Mouse (Mus musculus) midbrain, embryonic 11.5 days (tissue): ENCODE results near the gene Bhlhe23. TPM values are rescaled to one million over a fixed set of nuclear protein-coding genes. Genes with fewer than 3 reads are reported as not detected.

Experiments
- ATAC-seq: fragments of 200-750 bp; cut with Nextera tagmentation; 2 replicates; pipeline ENCODE4 v1.8.0; 2017; ENCODE audit warnings: moderate TSS enrichment, moderate library complexity; ENCODE audit not compliant: low FRiP score
- DNase-seq: peaks from one replicate; pipeline ENCODE4 v3.0.0; 2015; ENCODE audit warnings: low spot score; ENCODE audit errors: missing footprints
- H3K27ac ChIP-seq: fragments of 300-500 bp; sonication (generic); 2 replicates; pipeline ENCODE4 v1.5.1; 2014; ENCODE audit warnings: low read depth, low read length
- H3K27me3 ChIP-seq: fragments of 300-500 bp; sonication (generic); 2 replicates; pipeline ENCODE4 v1.6.1; 2014; ENCODE audit warnings: mild to moderate bottlenecking, low read length, moderate library complexity, mixed read lengths; ENCODE audit not compliant: control insufficient read depth, insufficient read depth
- H3K36me3 ChIP-seq: fragments of 300-500 bp; sonication (generic); 2 replicates; pipeline ENCODE4 v1.6.1; 2014; ENCODE audit warnings: mild to moderate bottlenecking, low read length, moderate library complexity, mixed read lengths; ENCODE audit not compliant: control insufficient read depth, insufficient read depth
- H3K4me1 ChIP-seq: fragments of 300-500 bp; sonication (generic); 2 replicates; pipeline ENCODE4 v1.6.1; 2014; ENCODE audit warnings: low read length; ENCODE audit not compliant: control insufficient read depth, insufficient read depth
- H3K4me2 ChIP-seq: fragments of 300-500 bp; sonication (generic); 2 replicates; pipeline ENCODE4 v1.6.1; 2014; ENCODE audit warnings: mild to moderate bottlenecking, moderate library complexity
- H3K4me3 ChIP-seq: fragments of 300-500 bp; sonication (generic); 2 replicates; pipeline ENCODE4 v1.5.1; 2014; ENCODE audit warnings: low read depth, low read length
- H3K9ac ChIP-seq: fragments of 300-500 bp; sonication (generic); 2 replicates; pipeline ENCODE4 v1.6.1; 2014; ENCODE audit warnings: low read length
- H3K9me3 ChIP-seq: fragments of 300-500 bp; sonication (generic); 2 replicates; pipeline ENCODE4 v1.6.1; 2016; ENCODE audit warnings: low read length; ENCODE audit not compliant: control insufficient read depth
- WGBS: fragments of 180-500 bp; shearing (Covaris S2); extraction: QIAGEN DNeasy Blood & Tissue Kit; methylation state at CpG from one replicate; pipeline ENCODE4 v1.1.7; 2014; 5-methylcytosine and 5-hydroxymethylcytosine counted together
- polyA plus RNA-seq: library from polyadenylated mRNA; unstranded; fragments of >200 nt; fragmentation: Nextera tagmentation; extraction: Ambion mirVana; gene quantifications from 2 replicates; pipeline ENCODE4 v1.2.1, GENCODE M21; 2014

Gene Bhlhe23
- polyA plus RNA-seq, 1 experiment from 2014 or later, result 23.5 TPM

GRCm38 (mm10) chr2:180724585-180725413 is 51.9 kb downstream of the Bhlhe23 start, which contains the start of gene Slc17a9:
Gene Slc17a9 (plus strand): TSS chr2:180725263.
- Histone ChIP-seq H3K4me3 (no peak within 1 kb of the TSS), H3K36me3 (peaks cover 8% of the 10 kb centered on the region), H3K9me3 (no peaks in the 10 kb centered on the region), H3K9ac (no peak within 1 kb of the TSS), H3K27me3 (no peaks in the 10 kb centered on the region), H3K4me2 (no peak within 1 kb of the TSS), H3K4me1 (no peaks in the 10 kb centered on the region), H3K27ac (no peak within 1 kb of the TSS)
- no peak for DNase-seq
- WGBS, result 6% methylated on average over 18 of the region's 18 CpGs
- no peak for ATAC-seq

Other genes with a start within 250 kb of the Bhlhe23 start
- 42.1 and 45.9 TPM in 2 replicates for gene Mrgbp, start 195.6 kb downstream of the Bhlhe23 start, polyA plus RNA-seq
- 101 and 104 TPM in 2 replicates for gene Ogfr, start 187.7 kb downstream of the Bhlhe23 start, polyA plus RNA-seq
- 3.0 and 3.7 TPM in 2 replicates for gene Col9a3, start 179.1 kb downstream of the Bhlhe23 start, polyA plus RNA-seq
- 0.18 and 0.23 TPM in 2 replicates for gene Tcfl5, start 134.2 kb downstream of the Bhlhe23 start, polyA plus RNA-seq
- gene Dido1, start 66.9 kb downstream of the Bhlhe23 start, polyA plus RNA-seq, result 28.8 and 30.5 TPM in 2 replicates
- gene Gid8, start 66.8 kb downstream of the Bhlhe23 start, polyA plus RNA-seq, result 63.3 and 63.4 TPM in 2 replicates
- 0.19 TPM in 1 of 2 replicates, not detected in the other for gene Slc17a9, start 51.6 kb downstream of the Bhlhe23 start, polyA plus RNA-seq
- 68.5 and 72.4 TPM in 2 replicates for gene Ythdf1, start 144.0 kb upstream of the Bhlhe23 start, polyA plus RNA-seq
- 0.14 and 0.45 TPM in 2 replicates for gene Birc7, start 152.1 kb upstream of the Bhlhe23 start, polyA plus RNA-seq
- gene Nkain4, start 177.8 kb upstream of the Bhlhe23 start, polyA plus RNA-seq, result 63.2 and 63.6 TPM in 2 replicates
- 38.6 and 45.7 TPM in 2 replicates for gene Arfgap1, start 190.3 kb upstream of the Bhlhe23 start, polyA plus RNA-seq
- 0.18 and 0.26 TPM in 2 replicates for gene Col20a1, start 209.6 kb upstream of the Bhlhe23 start, polyA plus RNA-seq